Mouse (Mus musculus) CH12.LX (cell line): ENCODE results near the gene Acss2. TPM values are rescaled to one million over a fixed set of nuclear protein-coding genes. Genes with fewer than 3 reads are reported as not detected.

Source experiments
- DNase-seq: peaks from one replicate; pipeline ENCODE4 v3.0.0-alpha.2; 2013; ENCODE audit errors: extremely low read depth
- H3K27ac ChIP-seq: 2 replicates; pipeline ENCODE4 v1.5.1; 2012; ENCODE audit warnings: low read depth, mild to moderate bottlenecking, control low read depth, moderate library complexity; ENCODE audit not compliant: insufficient read depth
- H3K27me3 ChIP-seq: replicated peaks from 2 replicates; pipeline ENCODE3; 2012; ENCODE audit warnings: inconsistent platforms
- H3K36me3 ChIP-seq, 2 experiments: replicated peaks in 1 of 2; 2 replicates each; pipeline versions ENCODE3 to v1.6.1; 2012; ENCODE audit warnings: inconsistent platforms in 1 of 2, low read length in 1 of 2, mild to moderate bottlenecking in 1 of 2, mixed read lengths in 1 of 2, moderate library complexity in 1 of 2; ENCODE audit not compliant: control insufficient read depth in 1 of 2, insufficient read depth in 1 of 2
- H3K4me1 ChIP-seq, 2 experiments: 2 replicates each; pipeline ENCODE4 v1.6.1; 2012; ENCODE audit warnings: inconsistent platforms in 1 of 2, moderate library complexity in 1 of 2; ENCODE audit not compliant: insufficient read depth in 2 of 2, control insufficient read depth in 1 of 2
- H3K4me2 ChIP-seq: 2 replicates; pipeline ENCODE4 v1.6.1; 2012; ENCODE audit warnings: low read depth, mild to moderate bottlenecking, control low read depth; ENCODE audit not compliant: poor library complexity, insufficient read depth, severe bottlenecking
- H3K4me3 ChIP-seq, 3 experiments: fragments of 150-350 bp in 1 of 3; sonication (generic) in 1 of 3; replicated peaks in 1 of 3; 2 replicates each; pipeline versions ENCODE3 to v1.5.1; 2011 to 2012; ENCODE audit warnings: low read depth in 2 of 3, low read length in 2 of 3, mild to moderate bottlenecking in 2 of 3, moderate library complexity in 2 of 3, control low read depth in 1 of 3, improper control_type of control experiment in 1 of 3, inconsistent platforms in 1 of 3, mixed read lengths in 1 of 3; ENCODE audit not compliant: poor library complexity in 1 of 3
- H3K79me2 ChIP-seq: replicated peaks from 2 replicates; pipeline ENCODE4 v1.6.1; 2012; ENCODE audit warnings: mild to moderate bottlenecking, moderate library complexity; ENCODE audit not compliant: control insufficient read depth, poor library complexity, insufficient read depth, severe bottlenecking; ENCODE audit errors: extremely low read depth
- H3K9ac ChIP-seq: 2 replicates; pipeline ENCODE4 v1.6.1; 2012; ENCODE audit warnings: low read depth, mild to moderate bottlenecking, control low read depth, moderate library complexity; ENCODE audit not compliant: insufficient read depth
- H3K9me3 ChIP-seq: replicated peaks from 2 replicates; pipeline ENCODE3; 2012; ENCODE audit warnings: low read length, inconsistent platforms, mixed read lengths
- BHLHE40 ChIP-seq: IDR thresholded peaks from 2 replicates; pipeline ENCODE4 v1.6.1; 2011; ENCODE audit warnings: mild to moderate bottlenecking, low read depth, low read length, improper control_type of control experiment
- CTCF ChIP-seq, 2 experiments: IDR thresholded peaks in 1 of 2; conservative IDR thresholded peaks in 1 of 2; 2 replicates each; pipeline ENCODE4 v1.5.1; 2011 to 2012; ENCODE audit warnings: low read depth in 2 of 2, low read length in 2 of 2, improper control_type of control experiment in 1 of 2, inconsistent platforms in 1 of 2, mild to moderate bottlenecking in 1 of 2, moderate library complexity in 1 of 2
- E2F4 ChIP-seq: IDR thresholded peaks from 2 replicates; pipeline ENCODE4 v1.6.1; 2011; ENCODE audit warnings: low read depth, low read length, improper control_type of control experiment; ENCODE audit not compliant: insufficient replicate concordance
- ETS1 ChIP-seq: conservative IDR thresholded peaks from 2 replicates; pipeline ENCODE4 v1.6.1; 2012; ENCODE audit warnings: low read depth, mild to moderate bottlenecking, inconsistent platforms, low read length, improper control_type of control experiment, moderate library complexity
- HCFC1 ChIP-seq: IDR thresholded peaks from 2 replicates; pipeline ENCODE4 v1.6.1; 2012; ENCODE audit warnings: low read depth, mild to moderate bottlenecking, inconsistent platforms, low read length, improper control_type of control experiment
- JUN ChIP-seq: IDR thresholded peaks from 2 replicates; pipeline ENCODE4 v1.6.1; 2011; ENCODE audit warnings: low read depth, mild to moderate bottlenecking, low read length, improper control_type of control experiment, moderate library complexity; ENCODE audit not compliant: insufficient read depth
- KAT2A ChIP-seq: IDR thresholded peaks from 2 replicates; pipeline ENCODE4 v1.6.1; 2012; ENCODE audit warnings: low read length, improper control_type of control experiment, inconsistent platforms; ENCODE audit not compliant: insufficient replicate concordance
- MAZ ChIP-seq: IDR thresholded peaks from 2 replicates; pipeline ENCODE4 v1.6.1; 2012; ENCODE audit warnings: low read depth, mild to moderate bottlenecking, inconsistent platforms, low read length, improper control_type of control experiment, moderate library complexity
- MYC ChIP-seq: IDR thresholded peaks from 2 replicates; pipeline ENCODE4 v1.6.1; 2011; ENCODE audit warnings: low read depth, mild to moderate bottlenecking, improper control_type of control experiment, low read length
- NELFE ChIP-seq: IDR thresholded peaks from 2 replicates; pipeline ENCODE4 v1.6.1; 2011; ENCODE audit warnings: low read depth, low read length, improper control_type of control experiment
- POLR2AphosphoS2 ChIP-seq: IDR thresholded peaks from 2 replicates; pipeline ENCODE4 v1.6.1; 2011; ENCODE audit warnings: low read depth, low read length, improper control_type of control experiment
- RAD21 ChIP-seq: IDR thresholded peaks from 2 replicates; pipeline ENCODE4 v1.6.1; 2011; ENCODE audit warnings: low read depth, mild to moderate bottlenecking, low read length, improper control_type of control experiment, moderate library complexity
- RCOR1 ChIP-seq: conservative IDR thresholded peaks from 2 replicates; pipeline ENCODE4 v1.6.1; 2012; ENCODE audit warnings: low read depth, mild to moderate bottlenecking, inconsistent platforms, low read length, improper control_type of control experiment
- SIN3A ChIP-seq: IDR thresholded peaks from 2 replicates; pipeline ENCODE4 v1.6.1; 2012; ENCODE audit warnings: low read length, improper control_type of control experiment, inconsistent platforms
- SMC3 ChIP-seq: IDR thresholded peaks from 2 replicates; pipeline ENCODE4 v1.6.1; 2011; ENCODE audit warnings: low read depth, low read length, improper control_type of control experiment
- TBP ChIP-seq: conservative IDR thresholded peaks from 2 replicates; pipeline ENCODE4 v1.6.1; 2011; ENCODE audit warnings: low read depth, low read length, improper control_type of control experiment
- TCF12 ChIP-seq: IDR thresholded peaks from 2 replicates; pipeline ENCODE4 v1.6.1; 2014; ENCODE audit warnings: low read depth, mild to moderate bottlenecking, inconsistent platforms, low read length, improper control_type of control experiment
- UBTF ChIP-seq: IDR thresholded peaks from 2 replicates; pipeline ENCODE4 v1.6.1; 2012; ENCODE audit warnings: low read depth, mild to moderate bottlenecking, inconsistent platforms, low read length, improper control_type of control experiment, moderate library complexity
- ZKSCAN1 ChIP-seq: IDR thresholded peaks from 2 replicates; pipeline ENCODE4 v1.6.1; 2012; ENCODE audit warnings: low read depth, inconsistent platforms, low read length, improper control_type of control experiment, borderline replicate concordance
- ZMIZ1 ChIP-seq: IDR thresholded peaks from 2 replicates; pipeline ENCODE4 v1.6.1; 2012; ENCODE audit warnings: low read depth, mild to moderate bottlenecking, inconsistent platforms, low read length, improper control_type of control experiment
- ZNF384 ChIP-seq: IDR thresholded peaks from 2 replicates; pipeline ENCODE4 v1.6.1; 2012; ENCODE audit warnings: low read depth, low read length, improper control_type of control experiment, inconsistent platforms
- dilution Hi-C: fragments of 300-500 bp; cut with MboI; formaldehyde crosslinking; loops from 2 replicates; pipeline ENCODE4 v1.14.3; 2020; ENCODE audit warnings: low sequenced_read_pairs; ENCODE audit not compliant: extremely low pct_unique_long_range_greater_than_20kb, extremely low pct_ligation_motif_present
- in situ Hi-C: fragments of 300-500 bp; cut with MboI; formaldehyde crosslinking; loops from 3 replicates; pipeline ENCODE4 v1.14.3; 2019; ENCODE audit warnings: low sequenced_read_pairs, low pct_ligation_motif_present, low pct_unique_long_range_greater_than_20kb, mixed read lengths
- polyA plus RNA-seq: library from polyadenylated mRNA; unstranded; fragments of >175 nt; gene quantifications from 2 replicates; pipeline ENCODE4 v1.2.1, GENCODE M21; 2012; ENCODE audit warnings: low read depth; ENCODE audit not compliant: insufficient read length
- total RNA-seq, 2 experiments: library from RNA; depleted of rRNA; stranded (reverse); fragments of 300-350 nt in 1 of 2; fragments of >200 nt in 1 of 2; gene quantifications; 2 replicates each; pipeline ENCODE4 v1.2.3; 2012 to 2014

Gene Acss2
- total and polyA plus RNA-seq, 3 experiments = 3.4 to 11.0 (median 10.0) TPM

GRCm38 (mm10) chr2:155626277-155626676 is 108.5 kb downstream of the Acss2 start:
- dilution Hi-C loops = no loop called here
- in situ Hi-C loops = no loop called here
- Histone ChIP-seq H3K4me3 (no peak overlapping the region), H3K27me3 (peaks cover 13% of the 10 kb centered on the region), H3K4me2 (no peak overlapping the region), H3K79me2 (no peaks in the 10 kb centered on the region), H3K27ac (no peak overlapping the region), H3K4me1 (0 out of 4 replicates have a peak, but pooled peaks cover 0 to 2% of the 10 kb centered on the region in 2 experiments), H3K9ac (no peak overlapping the region)
- no peak for DNase-seq
- no peak for TF ChIP-seq NELFE
- no peak for TF ChIP-seq RCOR1
- no peak for TF ChIP-seq TCF12
- no peak for TF ChIP-seq ZNF384
- TF ChIP-seq MAZ = no peak
- no peak for TF ChIP-seq JUN
- no peak for TF ChIP-seq UBTF
- no peak for TF ChIP-seq BHLHE40
- TF ChIP-seq ZKSCAN1 = no peak
- no peak for TF ChIP-seq SIN3A
- TF ChIP-seq POLR2AphosphoS2 = no peak
- TF ChIP-seq ETS1 = no peak
- TF ChIP-seq KAT2A = no peak
- TF ChIP-seq TBP = no peak
- TF ChIP-seq ZMIZ1 = no peak
- TF ChIP-seq SMC3 = no peak
- no peak for TF ChIP-seq MYC
- no peak for TF ChIP-seq E2F4
- TF ChIP-seq, all 38 proteins: peak for 0
- Histone ChIP-seq H3K9me3 (no peaks in the 10 kb centered on the region), H3K36me3 (peaks cover 0 to 26% of the 10 kb centered on the region in 2 experiments)

GRCm38 (mm10) chr2:155627030-155627738 is 109.4 kb downstream of the Acss2 start:
- TF ChIP-seq CTCF (conservative IDR thresholded peaks at IDR 0.05 in 1 of 2, IDR thresholded peaks at IDR 0.05 in 1 of 2; ENCODE audit: low read depth in 2 of 2, low read length in 2 of 2) = peak; percentile 82 to 94
- peak; percentile 43 for TF ChIP-seq RAD21
- peak; percentile 77 for TF ChIP-seq SMC3
- no peak for TF ChIP-seq POLR2AphosphoS2
- TF ChIP-seq HCFC1 = no peak
- H3K27ac ChIP-seq = no peak overlapping the region
- no peak overlapping the region for H3K9ac ChIP-seq
- H3K4me2 ChIP-seq = no peak overlapping the region
- 0 out of 4 replicates have a peak, but pooled peaks cover 0 to 2% of the 10 kb centered on the region in 2 experiments for H3K4me1 ChIP-seq
- dilution Hi-C loops = no loop called here
- peak; percentile 63 for DNase-seq
- H3K79me2 ChIP-seq = no peaks in the 10 kb centered on the region
- no peaks in the 10 kb centered on the region for H3K9me3 ChIP-seq
- H3K27me3 ChIP-seq = peaks cover 4% of the 10 kb centered on the region
- in situ Hi-C loops = no loop called here
- H3K36me3 ChIP-seq = peaks cover 3 to 35% of the 10 kb centered on the region in 2 experiments
- H3K4me3 ChIP-seq = no peak overlapping the region
